Mouse (Mus musculus): Measurements from ENCODE around the gene Guk1.

The Guk1 gene

GRCm38 (mm10) chr11:59192059-59192386 lies at the start of gene Guk1:
Gene Guk1, minus strand, starts transcription at chr11:59192212.
- in situ Hi-C loops (cut with MboI, MseI): no loop called here

GRCm38 (mm10) chr11:59239796-59240195 lies 47.8 kb upstream of the Guk1 start:
- in situ Hi-C loops (cut with MboI, MseI): loop anchor here in 1 of 2 experiments (5.0 kb wide), 1 partner anchor 243 kb away; no protein-coding TSS in a partner anchor

- in situ Hi-C loops (cut with MboI, MseI): loop anchor here in 1 of 2 experiments (5.0 kb wide), 1 partner anchor 243 kb away; no protein-coding TSS in a partner anchor
These were observed 47.4 kb upstream of the Guk1 start for GRCm38 (mm10) chr11:59239428-59239785.

GRCm38 (mm10) chr11:59238525-59239427 lies 46.8 kb upstream of the Guk1 start:
- in situ Hi-C loops (cut with MboI, MseI): loop anchor here in 1 of 2 experiments (5.0 kb wide), 1 partner anchor 244 kb away; no protein-coding TSS in a partner anchor

GRCm38 (mm10) chr11:59232797-59233196 lies 40.8 kb upstream of the Guk1 start:
- in situ Hi-C loops (cut with MboI, MseI): no loop called here

GRCm38 (mm10) chr11:59230144-59230760 lies 38.2 kb upstream of the Guk1 start:
- in situ Hi-C loops (cut with MboI, MseI): no loop called here

GRCm38 (mm10) chr11:59228122-59228953 lies 36.3 kb upstream of the Guk1 start, which contains the start of gene Arf1:
Gene Arf1, minus strand, starts transcription at chr11:59228270.
- in situ Hi-C loops (cut with MboI, MseI): loop anchor here in 1 of 2 experiments (10.0 kb wide), 1 partner anchor 1126 kb away; the partner anchor contains the start of genes Drc3 and Tom1l2

GRCm38 (mm10) chr11:59227604-59228121 lies 35.7 kb upstream of the Guk1 start:
- in situ Hi-C loops (cut with MboI, MseI): loop anchor here in 1 of 2 experiments (10.0 kb wide), 1 partner anchor 1127 kb away; the partner anchor contains the start of genes Drc3 and Tom1l2

- in situ Hi-C loops (cut with MboI, MseI): loop anchor here in 1 of 2 experiments (10.0 kb wide), 1 partner anchor 1128 kb away; the partner anchor contains the start of genes Drc3 and Tom1l2
These were observed 35.0 kb upstream of the Guk1 start for GRCm38 (mm10) chr11:59226787-59227603.

- in situ Hi-C loops (cut with MboI, MseI): loop anchor here in 1 of 2 experiments (10.0 kb wide), 1 partner anchor 1129 kb away; the partner anchor contains the start of genes Drc3 and Tom1l2
These were observed 34.2 kb upstream of the Guk1 start for GRCm38 (mm10) chr11:59226251-59226650.

GRCm38 (mm10) chr11:59225167-59225566 lies 33.2 kb upstream of the Guk1 start:
- in situ Hi-C loops (cut with MboI, MseI): loop anchor here in 1 of 2 experiments (10.0 kb wide), 1 partner anchor 1130 kb away; the partner anchor contains the start of genes Drc3 and Tom1l2

GRCm38 (mm10) chr11:59224470-59224869 lies 32.5 kb upstream of the Guk1 start:
- in situ Hi-C loops (cut with MboI, MseI): loop anchor here in 1 of 2 experiments (10.0 kb wide), 1 partner anchor 1130 kb away; the partner anchor contains the start of genes Drc3 and Tom1l2

GRCm38 (mm10) chr11:59224025-59224424 lies 32.0 kb upstream of the Guk1 start:
- in situ Hi-C loops (cut with MboI, MseI): loop anchor here in 1 of 2 experiments (10.0 kb wide), 1 partner anchor 1131 kb away; the partner anchor contains the start of genes Drc3 and Tom1l2

GRCm38 (mm10) chr11:59222306-59222705 lies 30.3 kb upstream of the Guk1 start:
- in situ Hi-C loops (cut with MboI, MseI): loop anchor here in 1 of 2 experiments (10.0 kb wide), 1 partner anchor 1132 kb away; the partner anchor contains the start of genes Drc3 and Tom1l2

- in situ Hi-C loops (cut with MboI, MseI): loop anchor here in 1 of 2 experiments (10.0 kb wide), 1 partner anchor 1133 kb away; the partner anchor contains the start of genes Drc3 and Tom1l2
These were observed 29.6 kb upstream of the Guk1 start for GRCm38 (mm10) chr11:59221604-59222003.

GRCm38 (mm10) chr11:59219064-59219463 lies 27.1 kb upstream of the Guk1 start:
- in situ Hi-C loops (cut with MboI, MseI): no loop called here

- in situ Hi-C loops (cut with MboI, MseI): no loop called here
These were observed 26.5 kb upstream of the Guk1 start for GRCm38 (mm10) chr11:59218389-59218998.

GRCm38 (mm10) chr11:59216955-59217354 lies 24.9 kb upstream of the Guk1 start:
- in situ Hi-C loops (cut with MboI, MseI): no loop called here

GRCm38 (mm10) chr11:59212892-59213494 lies 21.0 kb upstream of the Guk1 start:
- in situ Hi-C loops (cut with MboI, MseI): no loop called here

Measured in T-helper 17 cell (primary cell).